Mouse (Mus musculus) CD4-positive helper T cell, adult 2 months (primary cell): ENCODE measurements around the gene Abhd4.

Experiments used
- DNase-seq: peaks from one replicate; pipeline ENCODE4 v3.0.0-alpha.2; 2012; ENCODE audit warnings: low read depth, missing footprints, low spot score

Gene Abhd4

DNA sequence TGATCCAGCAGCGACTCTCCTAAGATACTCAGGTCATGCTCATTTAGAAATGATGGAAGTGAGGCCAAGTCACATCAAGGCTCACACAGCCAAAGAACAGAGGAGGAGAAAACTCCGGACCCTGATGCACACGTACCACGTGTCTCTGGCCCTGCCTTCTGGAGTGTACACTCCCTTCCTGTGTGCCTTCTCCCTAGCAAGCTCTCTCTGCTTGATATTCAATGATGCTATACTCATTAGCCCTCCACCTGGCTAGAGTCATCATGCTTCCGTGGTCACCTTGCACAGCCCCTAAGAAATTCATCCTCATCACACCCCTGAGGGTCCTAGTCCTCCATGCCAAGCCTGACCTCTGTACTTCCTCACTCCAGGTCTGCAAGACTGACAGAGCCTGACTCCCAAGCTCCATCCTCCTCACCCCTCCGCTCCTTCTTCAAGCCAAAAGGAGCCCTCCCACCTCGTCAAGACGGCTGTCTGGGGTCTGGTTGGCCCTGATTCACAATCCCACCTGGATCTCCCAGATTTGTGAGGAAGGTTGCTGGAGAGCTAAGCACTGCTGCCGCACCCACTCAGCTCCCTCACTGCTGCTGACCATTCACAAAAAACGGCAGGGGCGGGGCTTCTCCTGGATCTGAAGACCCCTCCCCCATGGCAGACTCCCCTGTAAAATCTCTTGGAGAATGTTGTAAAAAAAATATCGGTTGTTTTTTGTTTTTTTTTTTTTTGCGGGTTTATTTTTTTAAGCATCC lies 30.5 kb upstream of the Abhd4 start:
- peak; percentile 67 for DNase-seq

DNA sequence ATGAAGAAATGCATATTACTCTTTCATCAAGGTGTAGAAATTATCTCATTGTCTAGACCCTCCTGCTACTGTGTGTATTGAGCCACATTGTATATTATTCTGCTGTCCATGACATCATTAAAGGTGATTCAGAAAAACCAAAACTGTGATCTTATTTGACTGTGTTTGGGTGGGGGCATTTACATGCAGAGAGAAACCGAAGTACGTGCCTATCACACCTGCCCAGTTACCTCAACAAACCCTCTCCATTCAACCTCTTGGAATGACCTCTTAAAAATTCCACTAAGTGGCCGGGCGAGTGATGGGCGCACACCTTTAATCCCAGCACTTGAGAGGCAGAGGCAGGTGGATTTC lies 29.9 kb upstream of the Abhd4 start:
- DNase-seq: peak; percentile 66

DNA sequence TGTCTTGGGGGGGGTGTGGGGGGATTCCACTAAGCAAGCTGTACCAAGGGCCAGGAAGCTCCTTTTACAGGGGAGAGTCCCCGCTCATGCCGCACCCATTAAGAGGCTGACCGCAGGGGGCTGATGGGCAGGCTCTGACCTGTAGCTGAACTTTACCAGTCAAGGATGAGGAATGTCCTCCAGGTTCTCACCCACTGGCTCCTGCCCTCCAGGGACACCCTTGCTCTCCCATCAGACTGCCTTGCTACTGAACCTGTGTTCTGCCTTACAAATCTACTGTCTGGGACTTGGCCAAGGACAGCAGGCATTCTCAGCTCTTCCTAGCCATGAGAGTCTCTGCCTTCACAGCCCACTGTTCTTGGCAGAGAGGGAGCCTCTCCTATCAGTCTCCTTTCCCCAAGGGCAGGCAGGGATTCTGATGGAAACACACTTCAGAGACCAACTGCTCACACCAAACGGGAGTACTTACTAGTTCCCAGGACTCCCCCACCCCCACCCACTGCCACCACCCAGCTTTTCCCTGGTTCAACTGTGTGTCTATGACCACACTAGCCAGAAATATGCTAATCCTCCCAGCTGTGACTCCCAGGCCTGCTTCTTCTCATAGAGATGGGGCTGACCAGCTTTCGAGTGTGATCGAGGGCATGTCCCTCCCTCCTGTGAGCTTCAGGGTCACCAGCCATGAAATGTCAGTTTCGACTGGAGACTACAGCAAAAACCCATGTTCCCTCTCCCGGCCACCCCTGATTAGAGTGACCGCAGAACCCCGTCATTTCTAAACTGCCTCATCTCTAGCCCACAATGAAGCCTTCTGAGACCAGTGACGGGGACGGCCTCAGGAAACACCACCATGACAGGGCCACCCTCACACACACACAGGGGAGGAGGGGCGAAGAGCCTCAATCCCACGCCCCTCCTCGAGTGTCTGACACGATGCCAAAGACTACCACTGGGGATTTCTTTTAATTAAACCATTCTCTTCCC lies 29.2 kb upstream of the Abhd4 start:
- peak; percentile 92 for DNase-seq

DNA sequence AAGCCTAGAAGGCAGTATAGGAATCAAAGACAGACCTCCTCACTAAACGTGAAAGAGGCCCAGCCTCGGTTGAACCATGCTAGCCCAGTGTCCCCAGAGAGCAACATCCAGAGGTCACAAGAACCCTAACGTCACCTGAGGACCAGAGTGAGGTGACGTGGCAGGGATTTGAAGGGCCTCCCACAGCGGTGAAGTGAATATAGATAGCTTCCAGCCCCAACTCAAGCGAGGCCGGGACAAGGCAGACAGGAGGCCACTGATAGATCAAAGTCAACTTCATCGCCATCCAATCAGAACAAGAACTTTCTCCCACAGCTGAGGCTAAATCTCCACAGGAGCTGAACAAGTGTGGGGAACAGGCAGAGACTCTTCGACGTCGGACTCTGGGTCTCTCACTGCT lies 28.3 kb upstream of the Abhd4 start:
- DNase-seq: peak; percentile 89

DNA sequence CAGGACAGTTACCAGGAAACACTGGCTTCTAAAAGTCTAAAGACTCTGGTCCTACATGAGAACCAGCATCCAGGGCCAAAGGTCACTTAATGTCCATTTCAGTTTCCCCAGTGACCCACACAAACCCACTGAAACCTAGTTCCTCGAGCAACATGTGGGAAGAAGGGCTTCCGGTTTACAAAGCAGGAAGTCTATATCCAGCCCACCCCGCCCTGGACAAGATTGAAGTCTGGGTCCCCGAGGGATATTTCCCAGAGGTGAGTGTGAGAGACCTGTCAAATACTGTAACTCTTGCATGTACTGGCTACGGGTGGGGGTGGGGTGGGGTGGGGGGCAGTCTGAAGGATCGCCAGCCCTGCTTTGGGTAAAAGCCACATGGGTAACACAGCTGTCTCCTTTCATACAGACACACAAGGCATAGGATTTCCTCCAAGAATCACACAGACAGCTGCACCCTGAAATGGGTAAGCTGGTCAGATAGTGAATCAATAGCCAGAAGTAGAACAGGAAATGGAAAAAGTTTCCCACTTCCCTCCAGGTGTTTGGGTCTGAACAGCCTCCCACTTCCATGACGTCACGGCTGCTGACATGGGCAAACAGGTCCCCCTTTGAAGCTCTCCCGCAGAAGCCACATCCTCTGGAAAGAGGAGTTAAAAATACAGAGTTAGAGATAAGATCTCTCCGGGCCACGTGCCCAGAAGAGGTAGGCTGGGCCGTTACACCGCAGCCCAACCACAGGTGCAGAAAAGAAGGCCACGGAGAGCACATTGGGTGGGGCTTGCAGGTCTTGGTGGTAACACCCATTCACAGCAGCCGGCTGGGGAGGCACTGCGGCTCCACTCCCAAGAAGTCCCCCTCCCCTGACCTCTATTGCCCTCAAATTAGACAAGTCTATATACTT lies 26.8 kb upstream of the Abhd4 start:
- DNase-seq: peak; percentile 100

DNA sequence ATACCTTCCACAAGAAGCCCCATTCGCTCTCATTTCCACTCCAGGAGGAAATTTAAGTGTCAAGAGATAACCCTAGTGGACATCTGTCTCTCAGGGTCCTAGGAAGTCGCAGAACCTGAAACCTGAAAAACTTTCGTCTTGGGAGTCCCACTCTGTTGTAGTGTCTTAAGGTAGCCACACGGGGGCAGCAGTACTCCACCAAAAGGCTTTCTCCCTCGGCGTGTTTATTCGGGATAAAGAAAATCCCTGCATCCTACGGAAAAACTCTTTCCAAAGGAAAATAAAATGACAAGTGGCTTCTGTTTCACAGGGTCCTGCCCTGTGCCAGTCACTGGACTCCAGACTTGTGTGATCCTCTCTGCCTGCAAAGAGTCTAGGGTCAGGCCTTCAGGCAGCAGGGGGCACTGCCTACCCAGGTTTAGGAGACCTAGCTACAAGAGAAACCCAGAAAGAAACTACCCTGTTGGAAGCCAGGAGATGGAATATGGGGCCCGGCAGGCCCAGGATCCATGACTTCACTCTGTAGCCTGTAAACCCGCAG lies 26.0 kb upstream of the Abhd4 start:
- peak; percentile 92 for DNase-seq

DNA sequence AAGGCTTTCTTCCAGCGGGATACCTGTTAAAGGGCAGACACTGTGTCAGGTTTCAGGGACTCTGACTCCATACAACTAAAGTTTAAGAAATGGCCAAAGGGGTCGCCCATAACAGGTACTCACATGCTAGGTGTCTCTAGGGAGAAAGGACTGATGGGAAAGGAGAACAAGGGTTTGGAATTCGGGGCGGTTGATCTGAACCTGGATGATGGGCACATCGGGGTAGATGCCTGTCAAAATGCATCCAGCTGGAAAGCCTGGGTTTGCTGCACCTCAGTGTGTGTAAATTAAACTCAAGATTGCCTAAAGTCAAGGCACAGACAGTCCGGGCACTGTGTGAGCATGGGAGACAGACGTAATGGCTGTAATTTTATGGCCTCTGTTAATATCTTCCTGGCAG lies 25.5 kb upstream of the Abhd4 start:
- DNase-seq: no peak

DNA sequence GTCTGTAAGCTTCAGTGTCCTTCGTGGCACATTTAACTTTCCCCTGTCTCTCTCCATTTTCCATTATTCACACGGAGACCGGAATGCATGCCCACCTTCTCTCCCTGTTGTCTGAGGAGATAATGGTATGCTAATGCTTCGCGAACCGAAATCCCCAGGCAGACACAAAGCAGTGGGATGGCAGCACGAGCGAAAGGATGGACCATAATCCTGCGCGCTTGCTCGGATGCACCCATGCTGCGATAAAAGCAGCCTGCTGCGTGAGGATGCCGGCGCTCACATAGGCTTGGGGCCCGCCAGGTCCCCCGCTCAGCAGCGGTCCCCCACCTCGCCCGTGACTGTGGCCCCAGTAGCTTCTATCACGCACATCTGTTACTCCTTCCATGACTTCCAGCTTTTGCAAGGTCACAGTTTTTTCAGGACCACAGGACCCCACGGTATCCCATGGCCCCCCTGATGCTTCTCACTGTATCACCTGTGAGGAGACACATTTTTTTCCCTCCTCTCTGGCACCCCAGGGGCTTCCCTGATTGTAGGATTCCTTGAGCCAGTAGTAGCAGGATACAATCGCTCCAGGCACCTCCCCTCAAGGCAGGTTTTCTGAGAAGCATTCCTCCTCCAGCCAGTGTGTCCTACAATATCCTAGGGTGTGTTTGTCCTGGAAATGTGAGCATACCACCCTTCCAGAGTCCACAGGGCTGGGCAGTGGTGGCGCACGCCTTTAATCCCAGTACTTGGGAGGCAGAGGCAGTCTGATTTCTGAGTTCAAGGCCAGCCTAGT lies 24.9 kb upstream of the Abhd4 start:
- DNase-seq: peak; percentile 44

DNA sequence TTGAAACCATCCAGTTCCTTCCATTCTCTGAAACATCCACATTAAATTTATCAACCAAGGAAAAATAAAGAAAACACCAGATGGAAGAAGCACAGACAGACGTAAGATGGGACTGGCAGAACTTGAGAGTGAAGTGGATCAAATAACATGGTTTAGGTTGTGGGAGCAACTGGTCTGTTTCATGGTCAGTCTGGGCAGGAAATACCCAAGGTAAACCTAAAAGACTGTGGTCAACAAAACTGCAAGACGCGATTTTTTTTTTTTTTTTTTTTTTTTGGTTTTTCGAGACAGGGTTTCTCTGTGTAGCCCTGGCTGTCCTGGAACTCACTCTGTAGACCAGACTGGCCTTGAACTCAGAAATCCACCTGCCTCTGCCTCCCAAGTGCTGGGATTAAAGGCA lies 24.1 kb upstream of the Abhd4 start:
- DNase-seq: peak; percentile 34

DNA sequence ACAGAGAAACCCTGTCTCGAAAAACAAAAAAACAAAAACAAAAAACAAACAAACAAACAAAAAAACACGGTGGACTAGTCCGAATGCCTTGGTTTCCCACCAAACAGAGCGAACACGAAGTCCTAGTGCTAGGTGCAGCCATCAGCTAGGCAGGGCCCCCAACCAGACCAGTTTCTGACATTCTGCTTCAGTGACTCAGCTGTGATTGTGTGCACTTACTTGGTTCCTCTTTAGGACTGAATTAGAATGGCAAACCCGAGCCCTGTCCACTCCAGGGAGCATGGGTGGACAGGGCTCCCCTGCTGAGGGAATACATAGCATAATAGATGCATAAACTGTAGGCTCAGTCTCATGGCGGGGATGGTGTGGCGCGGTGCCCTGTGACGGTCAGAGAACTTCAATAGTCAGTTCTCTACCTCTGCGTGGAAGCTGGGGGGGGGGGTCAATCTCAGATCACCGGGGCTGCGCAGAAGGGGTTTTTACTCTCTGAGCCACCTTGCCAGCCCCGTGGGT lies 23.3 kb upstream of the Abhd4 start:
- DNase-seq: peak; percentile 4

DNA sequence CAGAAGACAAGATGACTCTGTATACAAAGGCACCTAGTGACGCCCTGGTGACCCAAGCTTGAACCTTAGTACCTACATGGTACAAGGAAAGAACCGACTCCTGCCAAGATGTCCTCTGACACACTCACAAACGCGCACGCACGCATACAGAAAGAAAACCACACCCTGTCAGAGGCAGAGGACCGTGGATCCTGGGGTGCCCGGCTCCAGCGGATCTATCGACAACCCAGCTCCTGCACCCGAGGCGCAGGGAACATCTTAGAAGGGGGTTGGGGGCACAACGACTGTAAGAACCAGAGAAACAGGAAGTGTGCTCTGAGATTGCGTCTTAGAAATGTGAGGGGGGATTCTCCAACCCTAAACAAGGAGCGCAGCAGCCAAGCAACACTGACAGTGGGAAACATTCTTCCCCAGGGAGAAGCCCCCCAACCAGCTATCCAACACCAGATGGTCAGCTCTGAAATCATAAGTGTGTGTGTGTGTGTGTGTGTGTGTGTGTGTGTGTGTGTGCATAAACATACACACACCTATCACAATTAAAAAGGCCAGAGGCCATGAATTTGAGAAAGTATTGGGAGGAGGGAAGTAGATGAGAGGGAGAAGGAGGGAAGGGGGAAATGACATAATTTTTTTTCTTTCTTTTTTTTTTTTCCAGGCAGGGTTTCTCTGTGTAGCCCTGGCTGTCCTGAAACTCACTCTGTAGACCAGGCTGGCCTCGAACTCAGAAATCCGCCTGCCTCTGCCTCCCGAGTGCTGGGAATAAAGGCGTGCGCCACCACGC lies 22.6 kb upstream of the Abhd4 start:
- peak; percentile 51 for DNase-seq

DNA sequence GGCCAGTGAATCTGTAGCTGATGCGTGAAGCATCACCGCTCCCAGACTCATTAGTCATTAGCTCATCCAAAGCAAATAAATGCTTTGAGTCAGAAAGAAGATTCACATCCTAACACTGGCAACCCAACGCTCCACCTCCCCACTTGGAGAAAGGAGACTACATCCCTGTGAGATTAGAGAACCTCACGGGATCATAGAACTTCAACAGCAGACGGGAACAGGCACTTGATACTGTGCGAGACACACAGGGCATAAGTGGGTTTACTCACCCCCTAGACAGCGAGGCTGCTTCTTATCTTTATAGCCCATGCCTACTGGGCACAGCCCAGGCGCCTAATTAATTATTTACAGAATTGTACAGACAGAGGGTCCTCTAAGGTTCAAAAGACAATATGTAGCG lies 21.8 kb upstream of the Abhd4 start:
- DNase-seq: no peak

DNA sequence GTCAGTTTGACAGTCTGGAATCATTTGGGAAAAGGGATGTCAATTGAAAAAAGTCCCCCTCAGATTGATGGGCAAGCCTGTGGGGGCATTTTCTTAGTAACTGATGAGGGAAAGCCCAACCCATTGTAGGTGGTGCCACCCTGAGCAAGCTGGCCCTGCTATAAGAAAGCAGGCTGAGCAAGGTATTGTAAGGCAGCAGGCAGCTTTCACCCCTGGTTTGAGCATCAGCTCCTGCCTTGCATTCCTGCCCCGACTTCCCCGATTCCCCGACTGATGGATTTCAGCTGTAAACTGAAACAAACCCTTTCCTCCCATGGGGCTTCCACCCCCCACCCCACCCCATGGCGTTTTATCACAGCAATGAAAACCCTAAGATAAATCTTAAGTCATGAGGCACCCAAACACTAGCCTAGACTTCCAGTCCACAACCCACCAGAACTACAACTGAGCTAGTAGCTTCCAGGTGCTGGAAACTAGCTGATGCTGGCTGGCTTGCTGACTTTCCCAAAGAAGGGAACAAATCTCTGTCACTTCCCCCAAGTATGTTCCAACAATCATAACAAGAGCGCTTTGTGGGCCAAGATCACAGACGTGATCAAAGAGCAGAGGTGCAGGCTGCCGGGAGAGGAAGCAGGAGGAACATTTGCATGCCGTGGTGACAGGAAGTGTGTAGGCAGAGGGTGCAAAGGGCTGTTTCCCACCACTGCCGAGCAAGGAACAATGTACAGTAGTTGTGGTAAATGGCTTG lies 21.0 kb upstream of the Abhd4 start:
- DNase-seq: no peak

DNA sequence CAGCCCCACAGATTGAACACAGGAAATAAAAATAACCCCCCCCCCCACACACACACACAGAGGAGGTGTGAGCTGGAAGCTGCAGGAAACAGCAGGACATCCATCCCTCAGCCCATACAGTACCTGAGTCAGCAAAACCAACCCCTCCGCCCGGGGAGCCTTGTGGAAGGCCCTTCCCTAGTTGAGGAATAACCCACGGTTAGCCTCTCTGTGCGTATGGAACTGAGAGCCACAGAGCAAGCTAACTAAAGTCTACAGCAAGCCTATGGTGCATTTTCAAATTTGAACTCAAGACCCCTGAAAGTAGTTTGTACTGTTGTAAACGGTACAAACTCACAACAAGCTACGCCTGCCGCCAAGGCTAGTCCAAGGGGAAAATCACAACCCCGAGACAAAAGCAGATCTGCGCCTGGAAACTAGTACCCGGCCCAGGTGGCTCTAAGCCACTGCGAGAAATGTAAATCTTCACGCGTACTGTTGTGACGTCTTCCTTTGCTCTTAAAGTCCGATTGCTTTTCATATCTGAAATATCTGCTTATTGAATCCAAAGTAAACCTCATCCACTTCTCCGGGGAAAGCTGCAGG lies 20.3 kb upstream of the Abhd4 start:
- DNase-seq: no peak

DNA sequence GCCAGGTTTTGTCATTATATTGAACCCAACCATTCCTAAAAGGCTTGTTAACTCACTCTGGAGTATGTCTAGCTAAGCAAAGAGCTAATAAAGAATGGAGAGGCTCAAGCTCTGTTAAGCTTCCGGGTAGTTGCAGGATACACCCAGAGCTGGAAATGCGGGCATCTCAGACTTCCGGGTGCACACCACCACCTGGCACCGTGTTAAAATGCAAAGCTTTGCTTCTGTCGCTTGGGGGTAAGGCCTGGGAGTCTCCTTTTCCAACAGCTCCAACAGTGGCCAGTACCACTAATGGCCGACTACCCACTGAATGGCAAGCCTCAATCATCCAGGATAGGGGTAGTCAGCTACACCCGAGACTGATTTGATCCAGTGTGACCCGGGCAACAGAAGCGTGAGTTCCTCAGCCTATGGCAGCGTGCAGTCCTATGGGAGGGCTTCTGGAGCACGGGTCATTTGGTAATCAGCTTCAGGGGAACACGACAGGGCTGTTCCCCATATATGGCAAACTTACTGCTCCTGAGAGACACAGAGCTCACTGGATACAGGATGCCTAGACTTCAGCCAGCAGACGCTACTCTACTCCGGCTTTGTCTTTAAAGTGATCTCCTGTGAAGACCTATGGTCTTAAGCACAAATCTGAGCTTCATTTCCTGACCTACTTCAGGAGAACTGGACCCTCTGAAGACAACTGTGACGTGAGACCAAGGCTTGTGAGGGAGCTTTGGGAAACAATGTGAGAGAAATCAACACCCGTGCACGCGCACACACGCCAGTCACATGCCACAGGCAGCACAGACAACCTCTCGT lies 19.6 kb upstream of the Abhd4 start:
- DNase-seq: no peak

DNA sequence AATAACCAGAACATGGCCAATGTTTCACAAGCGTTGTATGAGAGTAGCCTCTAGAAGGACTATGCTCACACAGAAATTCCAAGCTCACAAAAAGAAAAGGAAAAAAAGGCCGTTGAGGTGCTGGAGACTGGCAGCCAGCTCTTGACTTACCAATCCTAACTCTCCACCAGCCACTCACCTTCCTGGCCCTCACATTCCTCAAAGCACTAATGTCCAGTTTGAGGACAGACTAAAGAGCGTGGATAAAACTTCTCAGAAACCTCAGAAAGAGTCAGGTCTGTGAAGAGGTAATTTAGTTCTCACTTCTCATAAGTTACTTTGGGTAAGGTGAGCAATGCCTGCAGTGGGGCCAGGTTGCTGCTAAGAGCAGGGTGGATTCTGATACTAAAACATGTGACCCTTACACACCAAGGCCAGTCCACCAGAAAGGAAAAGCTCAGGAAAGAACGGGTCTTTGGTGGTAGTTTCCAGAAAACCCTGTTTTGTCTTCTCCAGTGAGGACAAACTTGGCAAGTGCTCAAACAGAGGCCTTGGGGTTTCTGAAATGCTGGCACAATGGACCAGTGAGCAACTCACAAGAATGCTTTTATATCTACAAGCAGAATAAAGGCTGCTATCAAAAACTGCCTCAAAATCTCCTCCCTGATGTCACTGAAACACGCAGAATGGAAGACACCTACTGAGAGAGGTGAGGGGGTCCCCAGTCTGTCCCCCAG lies 18.0 kb upstream of the Abhd4 start:
- peak; percentile 1 for DNase-seq

DNA sequence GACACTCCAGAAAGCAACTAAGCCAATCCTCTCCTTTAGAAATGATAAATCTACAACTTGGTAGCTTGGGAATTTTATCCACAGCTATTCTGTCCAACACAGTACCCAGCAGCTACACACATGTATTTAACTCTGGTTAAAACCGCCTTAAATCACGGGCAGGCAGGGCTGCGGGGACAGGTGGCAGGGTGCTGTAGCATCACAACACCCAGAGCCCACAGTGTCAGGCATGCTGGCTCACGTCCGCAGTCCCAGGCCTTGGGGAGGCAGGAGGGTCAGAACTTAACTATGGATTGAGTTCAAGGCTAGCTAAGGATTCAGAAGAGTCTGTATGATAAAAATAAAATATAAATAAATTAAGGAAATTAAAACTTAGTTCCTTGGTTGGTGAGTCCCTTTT lies 17.1 kb upstream of the Abhd4 start:
- DNase-seq: no peak
